In genomic region chr17:25571453-25571820, GRCm38 (mm10) we compare ENCODE assay signal across 10 mouse cellular contexts. TPM values are rescaled to one million over a fixed set of nuclear protein-coding genes. Genes with fewer than 3 reads are reported as not detected.
DNase-seq lines count a peak whose midpoint lies in the region; ATAC-seq and TF ChIP-seq lines count a peak whose summit lies in the region.
"Had no signal": no experiment of that assay in that cellular context is flagged by ENCODE, and none has a peak within 500 bp of the region (broad histone marks: within the 10 kb centered on the region; RNA-seq: fewer than 3 reads in every experiment).

No protein-coding gene starts in this region.

- ATAC-seq in lung, postnatal 0 days, result no peak
- ATAC-seq in forebrain, embryonic 15.5 days (replicated peaks), result no peak
- ATAC-seq in liver, embryonic 11.5 days (replicated peaks; ENCODE audit: low FRiP score), result no peak
- ATAC-seq in stomach, embryonic 15.5 days (ENCODE audit: insufficient read depth, low FRiP score, low read depth), result no peak

- peaks cover 8% of the 10 kb centered on the region for H3K4me1 ChIP-seq in lung, postnatal 0 days (ENCODE audit: insufficient read depth, low read depth, low read length)
- H3K4me1 ChIP-seq in forebrain, embryonic 15.5 days, result peaks cover 52% of the 10 kb centered on the region
- peaks cover 13% of the 10 kb centered on the region for H3K4me1 ChIP-seq in liver, embryonic 11.5 days (replicated peaks; ENCODE audit: control insufficient read depth, insufficient read depth, low read length)
- H3K4me1 ChIP-seq in stomach, embryonic 15.5 days, result peaks cover 22% of the 10 kb centered on the region

- no peaks in the 10 kb centered on the region for H3K36me3 ChIP-seq in lung, postnatal 0 days (ENCODE audit: insufficient read depth, low read length)
- no peaks in the 10 kb centered on the region for H3K36me3 ChIP-seq in forebrain, embryonic 15.5 days
- H3K36me3 ChIP-seq in liver, embryonic 11.5 days (ENCODE audit: control insufficient read depth, insufficient read depth, low read length), result no peaks in the 10 kb centered on the region
- H3K36me3 ChIP-seq in stomach, embryonic 15.5 days, result no peaks in the 10 kb centered on the region

- no peak overlapping the region for H3K9ac ChIP-seq in lung, postnatal 0 days (replicated peaks; ENCODE audit: low read depth)
- H3K9ac ChIP-seq in forebrain, embryonic 15.5 days (replicated peaks), result peak overlapping the region; percentile 53
- H3K9ac ChIP-seq in liver, embryonic 11.5 days (ENCODE audit: low read depth, low read length), result no peak overlapping the region
- H3K9ac ChIP-seq in stomach, embryonic 15.5 days, result peak overlapping the region; percentile 20; the same call in 1 of the 2 replicates

- H3K4me2 ChIP-seq in lung, postnatal 0 days (replicated peaks; ENCODE audit: low read depth, low read length), result peak overlapping the region; percentile 69
- peak overlapping the region; percentile 74 for H3K4me2 ChIP-seq in forebrain, embryonic 15.5 days (replicated peaks)
- peak overlapping the region; percentile 92 for H3K4me2 ChIP-seq in liver, embryonic 11.5 days
- peak overlapping the region; percentile 92 for H3K4me2 ChIP-seq in stomach, embryonic 15.5 days

- peaks cover 28% of the 10 kb centered on the region for H3K27me3 ChIP-seq in lung, postnatal 0 days (replicated peaks; ENCODE audit: insufficient read depth, low read length)
- H3K27me3 ChIP-seq in forebrain, embryonic 15.5 days, result 0 out of 2 replicates have a peak, but pooled peaks cover 3% of the 10 kb centered on the region
- H3K27me3 ChIP-seq in liver, embryonic 11.5 days (replicated peaks; ENCODE audit: control insufficient read depth, insufficient read depth, low read length), result peaks cover 51% of the 10 kb centered on the region
- H3K27me3 ChIP-seq in stomach, embryonic 15.5 days (replicated peaks), result peaks cover 22% of the 10 kb centered on the region

- WGBS in lung, postnatal 0 days, result 9% methylated on average over 8 of the region's 8 CpGs
- 9% methylated on average over 8 of the region's 8 CpGs for WGBS in forebrain, embryonic 15.5 days
- WGBS in liver, embryonic 11.5 days, result 5% methylated on average over 8 of the region's 8 CpGs
- 12% methylated on average over 8 of the region's 8 CpGs for WGBS in stomach, embryonic 15.5 days

- no peak for TF ChIP-seq CTCF in lung, postnatal 0 days (IDR thresholded peaks at IDR 0.05)

- no peak for TF ChIP-seq EP300 in lung, postnatal 0 days (IDR thresholded peaks at IDR 0.05)

- no peak for DNase-seq in lung, postnatal 0 days (ENCODE audit: low spot score)
- no peak for DNase-seq in lung, adult 18-20 months
- DNase-seq in liver, embryonic 11.5 days (ENCODE audit: low spot score), result no peak
- DNase-seq in adipocyte (ENCODE audit: low spot score), result no peak
- DNase-seq in frontal cortex, postnatal 36 days (ENCODE audit: low spot score in 2 of 2), result no peak
- DNase-seq: adrenal gland, adult 2 months; gastrocnemius, postnatal 25 days had no signal

- no peak overlapping the region for H3K27ac ChIP-seq in lung, postnatal 0 days (ENCODE audit: low read length)
- H3K27ac ChIP-seq in forebrain, embryonic 15.5 days (replicated peaks), result no peak overlapping the region
- no peak overlapping the region for H3K27ac ChIP-seq in liver, embryonic 11.5 days (ENCODE audit: low read depth, low read length)
- no peak overlapping the region for H3K27ac ChIP-seq in stomach, embryonic 15.5 days
- H3K27ac ChIP-seq: macrophage had no signal

- peak overlapping the region; percentile 34 for H3K4me3 ChIP-seq in lung, postnatal 0 days (ENCODE audit: low read depth, low read length)
- peak overlapping the region; percentile 44 for H3K4me3 ChIP-seq in forebrain, embryonic 15.5 days
- H3K4me3 ChIP-seq in liver, embryonic 11.5 days (ENCODE audit: low read depth, low read length), result peak overlapping the region; percentile 57
- H3K4me3 ChIP-seq in stomach, embryonic 15.5 days (replicated peaks), result peak overlapping the region; percentile 48

- no peaks in the 10 kb centered on the region for H3K9me3 ChIP-seq in lung, postnatal 0 days (ENCODE audit: low read length)
- H3K9me3 ChIP-seq in forebrain, embryonic 15.5 days, result no peaks in the 10 kb centered on the region
- H3K9me3 ChIP-seq in liver, embryonic 11.5 days (ENCODE audit: control insufficient read depth, low read length), result no peaks in the 10 kb centered on the region
- no peaks in the 10 kb centered on the region for H3K9me3 ChIP-seq in stomach, embryonic 15.5 days

RNA-seq across cellular contexts. Expression of gene Sox8, which starts 1.0 kb away (rescaled TPM):
- polyA plus RNA-seq in lung, postnatal 0 days (2015; fragmentation: Nextera tagmentation; extraction: Ambion mirVana), result 0.19 and 0.24 TPM in 2 replicates
- polyA plus RNA-seq in forebrain, embryonic 15.5 days (2015; fragmentation: Nextera tagmentation; extraction: Ambion mirVana), result 24.0 and 26.9 TPM in 2 replicates
- 2.4 and 3.0 TPM in 2 replicates for polyA plus RNA-seq in liver, embryonic 11.5 days (2014; fragmentation: Nextera tagmentation; extraction: Ambion mirVana)
- 5.8 and 6.0 TPM in 2 replicates for polyA plus RNA-seq in stomach, embryonic 15.5 days (2015; fragmentation: Nextera tagmentation; extraction: Ambion mirVana)
- polyA plus RNA-seq: macrophage had no signal

RNA-seq across cellular contexts. Expression of gene Lmf1, which starts 7.4 kb away (rescaled TPM):
- 16.5 and 16.6 TPM in 2 replicates for polyA plus RNA-seq in lung, postnatal 0 days (2015; fragmentation: Nextera tagmentation; extraction: Ambion mirVana)
- 17.0 and 18.1 TPM in 2 replicates for polyA plus RNA-seq in forebrain, embryonic 15.5 days (2015; fragmentation: Nextera tagmentation; extraction: Ambion mirVana)
- polyA plus RNA-seq in liver, embryonic 11.5 days (2014; fragmentation: Nextera tagmentation; extraction: Ambion mirVana), result 23.8 and 29.1 TPM in 2 replicates
- 27.4 and 29.8 TPM in 2 replicates for polyA plus RNA-seq in stomach, embryonic 15.5 days (2015; fragmentation: Nextera tagmentation; extraction: Ambion mirVana)

Comparison
In these comparisons a context has a peak if more than half of its experiments do, and no peak if none do; other contexts are left out.
1. H3K9ac ChIP-seq: peak in forebrain, embryonic 15.5 days (single experiment) and stomach, embryonic 15.5 days (single experiment); none in lung, postnatal 0 days (single experiment) and liver, embryonic 11.5 days (single experiment).
2. Peak in every context shown above with its lines, with median percentiles within 50 percentile points of each other: H3K4me2 ChIP-seq and H3K4me3 ChIP-seq.